Mouse (Mus musculus) limb, embryonic 14.5 days (tissue): Measurements from ENCODE around the gene Tysnd1. TPM values are rescaled to one million over a fixed set of nuclear protein-coding genes. Genes with fewer than 3 reads are reported as not detected.

ENCODE experiments used
- ATAC-seq: fragments of 200-750 bp; cut with Nextera tagmentation; 2 replicates; pipeline ENCODE4 v1.8.0; 2017; ENCODE audit warnings: low read depth, moderate number of reproducible peaks, moderate TSS enrichment; ENCODE audit not compliant: low FRiP score
- DNase-seq: peaks from one replicate; pipeline ENCODE4 v3.0.0-alpha.2; 2015; ENCODE audit warnings: low spot score
- H3K27ac ChIP-seq: fragments of 300-500 bp; sonication (generic); replicated peaks from 2 replicates; pipeline ENCODE4 v1.5.1; 2014; ENCODE audit warnings: low read depth, mild to moderate bottlenecking, low read length, moderate library complexity, mixed read lengths
- H3K27me3 ChIP-seq: fragments of 300-500 bp; sonication (generic); 2 replicates; pipeline ENCODE4 v1.6.1; 2014; ENCODE audit warnings: low read length, mixed read lengths; ENCODE audit not compliant: control insufficient read depth, insufficient read depth
- H3K36me3 ChIP-seq: fragments of 300-500 bp; sonication (generic); 2 replicates; pipeline ENCODE4 v1.6.1; 2014; ENCODE audit warnings: mild to moderate bottlenecking, low read length, moderate library complexity, mixed read lengths; ENCODE audit not compliant: control insufficient read depth, insufficient read depth
- H3K4me1 ChIP-seq: fragments of 300-500 bp; sonication (generic); 2 replicates; pipeline ENCODE4 v1.6.1; 2014; ENCODE audit warnings: antibody characterized with exemption, low read length, mixed read lengths; ENCODE audit not compliant: control insufficient read depth, insufficient read depth
- H3K4me2 ChIP-seq: fragments of 300-500 bp; sonication (generic); replicated peaks from 2 replicates; pipeline ENCODE4 v1.6.1; 2014; ENCODE audit warnings: low read depth, mild to moderate bottlenecking, low read length, moderate library complexity; ENCODE audit not compliant: severe bottlenecking
- H3K4me3 ChIP-seq: fragments of 300-500 bp; sonication (generic); replicated peaks from 2 replicates; pipeline ENCODE4 v1.5.1; 2014; ENCODE audit warnings: low read length
- H3K9ac ChIP-seq: fragments of 300-500 bp; sonication (generic); 2 replicates; pipeline ENCODE4 v1.6.1; 2014; ENCODE audit warnings: mild to moderate bottlenecking, low read depth, low read length, moderate library complexity; ENCODE audit not compliant: severe bottlenecking
- H3K9me3 ChIP-seq: fragments of 300-500 bp; sonication (generic); 2 replicates; pipeline ENCODE4 v1.6.1; 2016; ENCODE audit warnings: low read length; ENCODE audit not compliant: control insufficient read depth
- POLR2A ChIP-seq: fragments of 200-500 bp; IDR thresholded peaks from 2 replicates; pipeline ENCODE4 v1.8.0; 2012; ENCODE audit warnings: inconsistent platforms, mild to moderate bottlenecking, moderate library complexity, borderline replicate concordance; ENCODE audit not compliant: insufficient read depth, insufficient read length; ENCODE audit errors: extremely low read depth
- WGBS: fragments of 180-500 bp; shearing (Covaris S2); extraction: QIAGEN DNeasy Blood & Tissue Kit; methylation state at CpG from one replicate; pipeline ENCODE4 v1.1.7; 2014; 5-methylcytosine and 5-hydroxymethylcytosine counted together
- polyA plus RNA-seq, 2 experiments: library from polyadenylated mRNA; depleted of rRNA in 1 of 2; stranded (reverse) in 1 of 2; unstranded in 1 of 2; fragments of >200 nt; fragmentation: Nextera tagmentation in 1 of 2; extraction: Ambion mirVana in 1 of 2; gene quantifications; 2 replicates each; pipeline versions ENCODE4 v1.2.1 to v1.2.3; 2012 to 2014

Tysnd1 gene
- polyA plus RNA-seq, 2 experiments, result 39.2 to 43.5 TPM

DNA sequence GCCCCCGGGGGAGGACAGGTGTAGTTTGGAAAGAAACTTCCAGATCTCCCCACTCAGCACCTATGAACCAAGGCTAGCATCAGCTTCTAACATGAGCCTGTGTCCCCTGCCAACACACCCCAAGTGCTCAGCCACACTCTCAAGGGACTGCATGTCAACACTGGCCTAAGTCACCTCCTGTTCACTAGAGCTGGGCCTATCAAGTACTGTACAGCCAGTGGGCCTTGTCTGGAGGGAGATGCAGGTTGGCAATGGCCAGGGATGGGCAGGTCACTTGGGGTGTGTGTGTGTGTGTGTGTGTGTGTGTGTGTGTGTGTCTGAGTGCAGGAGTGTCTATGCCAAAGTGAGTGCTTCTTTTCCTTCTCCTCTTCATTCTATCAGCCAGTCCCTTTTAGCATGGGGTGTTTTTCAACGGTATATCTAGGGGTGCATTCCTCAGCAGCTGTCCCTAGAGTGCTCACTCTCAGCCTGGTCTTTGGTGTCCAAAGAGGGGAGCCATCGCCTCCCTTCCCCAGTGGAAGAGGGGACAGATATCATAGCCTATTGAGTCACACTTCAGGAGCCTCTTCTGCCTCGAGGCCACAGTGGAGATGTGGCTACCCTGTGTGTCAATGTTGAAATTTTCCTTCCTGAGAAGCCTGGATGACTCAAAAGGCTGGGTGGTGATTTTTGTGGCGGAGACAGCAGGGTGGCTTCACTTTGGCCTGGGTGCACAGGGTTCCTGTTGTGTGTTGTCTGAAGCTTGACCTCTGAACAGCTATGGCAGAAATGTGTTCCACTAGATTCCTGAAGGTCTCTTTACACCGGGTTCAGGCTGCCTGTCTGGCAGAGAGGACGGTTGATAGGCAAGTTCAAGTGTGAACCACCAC is 20.9 kb downstream of the Tysnd1 start:
- Histone ChIP-seq H3K36me3 (no peaks in the 10 kb centered on the region), H3K9me3 (no peaks in the 10 kb centered on the region), H3K27me3 (no peaks in the 10 kb centered on the region), H3K4me1 (peaks cover 5% of the 10 kb centered on the region; the same call in 1 of the 2 replicates), H3K9ac (no peak overlapping the region), H3K27ac (no peak overlapping the region), H3K4me2 (peak overlapping the region; percentile 84), H3K4me3 (peak overlapping the region; percentile 56; the same call in 1 of the 2 replicates)
- no peak for DNase-seq
- ATAC-seq, result no peak
- no peak for TF ChIP-seq POLR2A
- 71% methylated on average over 7 of the region's 7 CpGs for WGBS

DNA sequence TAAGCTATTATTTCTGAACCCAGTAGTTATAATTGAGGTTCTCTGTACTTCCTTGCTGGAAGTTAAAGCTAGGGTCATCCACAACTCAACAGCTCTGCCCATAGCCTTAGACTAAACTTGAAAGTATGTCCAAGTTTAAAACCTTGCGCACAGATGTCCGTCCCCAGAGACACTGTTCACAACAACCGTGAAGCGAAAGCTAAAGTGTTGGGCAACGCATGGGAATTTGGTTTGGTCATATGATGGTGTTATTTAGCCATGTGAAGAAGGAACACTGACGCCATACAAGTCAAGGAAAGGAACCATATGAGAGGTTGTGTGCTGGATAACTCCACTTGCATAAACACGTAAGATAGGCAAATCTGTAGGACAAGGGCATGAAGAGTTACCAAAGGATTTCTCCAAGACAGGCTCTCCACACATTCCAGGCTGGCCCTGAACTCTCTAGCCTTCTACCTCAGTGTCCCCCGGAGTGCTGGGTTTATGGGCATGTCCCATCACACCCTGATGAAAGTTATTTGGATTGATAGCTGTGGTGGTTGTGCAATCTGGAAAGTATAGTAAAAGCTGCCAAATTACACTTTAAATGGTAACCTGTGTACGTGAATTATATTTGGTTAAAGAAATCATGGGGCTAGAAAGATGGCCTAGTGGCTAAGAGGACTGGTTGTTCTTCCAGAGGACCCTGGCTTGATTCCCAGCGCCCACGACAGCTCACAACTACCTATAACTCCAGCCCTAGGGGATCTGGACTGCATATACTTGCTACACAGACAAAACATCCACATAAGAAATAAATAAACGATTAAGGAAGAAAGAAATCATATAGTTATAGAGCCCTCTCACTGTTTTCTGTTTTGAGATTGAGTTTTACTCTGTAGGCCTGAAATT is 22.3 kb downstream of the Tysnd1 start:
- DNase-seq (no peak), ATAC-seq (no peak)
- no peaks in the 10 kb centered on the region for H3K9me3 ChIP-seq
- H3K4me2 ChIP-seq, result no peak overlapping the region
- 91% methylated on average over 12 of the region's 12 CpGs for WGBS
- no peak overlapping the region for H3K9ac ChIP-seq
- H3K27me3 ChIP-seq, result no peaks in the 10 kb centered on the region
- no peak overlapping the region for H3K27ac ChIP-seq
- no peak overlapping the region for H3K4me3 ChIP-seq
- H3K36me3 ChIP-seq, result no peaks in the 10 kb centered on the region
- no peak for TF ChIP-seq POLR2A
- H3K4me1 ChIP-seq, result peaks cover 5% of the 10 kb centered on the region; the same call in 1 of the 2 replicates

DNA sequence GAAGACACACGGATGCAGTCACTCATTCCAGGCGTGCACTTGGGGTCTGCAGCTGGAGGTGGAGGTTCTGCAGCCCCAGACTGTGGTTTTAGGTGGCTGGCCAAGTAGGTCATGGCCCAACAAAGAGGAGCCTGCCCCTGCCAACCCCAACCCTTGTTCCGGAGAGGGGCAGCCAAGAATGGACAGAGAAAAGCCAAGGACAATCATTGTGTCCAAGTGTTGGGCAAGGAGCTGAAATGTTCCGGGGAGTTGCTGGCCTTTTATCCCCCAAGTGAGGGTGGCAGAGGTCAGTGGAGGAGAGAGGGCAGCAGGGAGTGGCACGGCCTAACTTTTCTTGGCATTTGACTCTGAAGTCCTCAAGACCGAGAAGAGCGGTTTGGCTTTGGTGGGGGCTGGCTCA is 25.0 kb downstream of the Tysnd1 start:
- 91% methylated on average over 7 of the region's 7 CpGs for WGBS
- Histone ChIP-seq H3K9ac (no peak overlapping the region), H3K27ac (no peak overlapping the region), H3K4me1 (peaks cover 5% of the 10 kb centered on the region; the same call in 1 of the 2 replicates), H3K4me3 (no peak overlapping the region), H3K27me3 (no peaks in the 10 kb centered on the region), H3K9me3 (no peaks in the 10 kb centered on the region), H3K4me2 (no peak overlapping the region), H3K36me3 (no peaks in the 10 kb centered on the region)
- no peak for ATAC-seq
- DNase-seq, result no peak
- no peak for TF ChIP-seq POLR2A

DNA sequence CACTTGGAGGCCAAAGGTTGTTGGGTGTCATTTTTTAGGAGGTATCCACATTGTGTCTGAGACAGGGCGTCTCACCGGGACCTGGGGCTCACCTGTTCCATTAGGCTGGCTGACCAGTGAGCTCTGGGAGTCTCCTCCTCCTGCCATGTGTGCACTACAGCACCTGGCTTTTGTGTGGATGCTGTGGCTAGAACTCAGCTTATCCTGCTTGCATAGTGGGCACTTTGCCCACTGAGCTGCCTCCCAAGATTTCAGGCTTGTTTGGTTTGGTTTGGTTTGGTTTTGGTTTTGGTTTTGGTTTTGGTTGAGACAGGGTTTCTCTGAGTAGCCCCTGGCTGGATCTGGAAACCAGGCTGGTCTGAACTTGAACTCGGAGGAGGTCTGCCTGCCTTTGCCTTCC is 26.9 kb downstream of the Tysnd1 start:
- H3K4me3 ChIP-seq, result no peak overlapping the region
- no peaks in the 10 kb centered on the region for H3K36me3 ChIP-seq
- no peaks in the 10 kb centered on the region for H3K27me3 ChIP-seq
- ATAC-seq (no peak), DNase-seq (no peak)
- TF ChIP-seq POLR2A, result no peak
- H3K9ac ChIP-seq, result no peak overlapping the region
- WGBS, result 74% methylated on average over 3 of the region's 3 CpGs
- H3K4me2 ChIP-seq, result no peak overlapping the region
- H3K4me1 ChIP-seq, result no peaks in the 10 kb centered on the region
- H3K9me3 ChIP-seq, result no peaks in the 10 kb centered on the region
- H3K27ac ChIP-seq, result no peak overlapping the region

DNA sequence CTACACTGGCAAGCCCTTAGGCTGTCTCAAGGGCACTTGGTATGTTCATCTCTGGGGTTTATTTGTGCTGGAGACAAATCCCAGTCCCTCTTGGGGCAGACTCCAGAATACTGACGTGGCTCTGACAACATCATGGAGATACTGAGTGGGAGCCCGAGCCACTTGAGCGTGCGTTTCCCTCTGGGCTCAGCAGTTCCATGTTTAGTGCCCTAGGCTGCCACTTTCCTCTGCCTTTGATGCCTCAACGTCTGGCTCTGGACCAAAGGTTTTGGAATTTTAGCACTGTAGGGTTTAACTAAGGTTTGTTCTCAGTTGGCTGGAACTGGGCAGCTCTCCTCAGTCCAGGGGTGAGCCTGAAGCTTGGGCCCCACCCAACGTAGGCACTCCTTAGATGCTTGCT is 28.0 kb downstream of the Tysnd1 start:
- no peak for TF ChIP-seq POLR2A
- H3K27ac ChIP-seq, result no peak overlapping the region
- H3K9me3 ChIP-seq, result no peaks in the 10 kb centered on the region
- H3K27me3 ChIP-seq, result no peaks in the 10 kb centered on the region
- DNase-seq (no peak), ATAC-seq (no peak)
- H3K4me1 ChIP-seq, result no peaks in the 10 kb centered on the region
- H3K4me2 ChIP-seq, result no peak overlapping the region
- H3K36me3 ChIP-seq, result no peaks in the 10 kb centered on the region
- 69% methylated on average over 6 of the region's 6 CpGs for WGBS
- H3K4me3 ChIP-seq, result no peak overlapping the region
- no peak overlapping the region for H3K9ac ChIP-seq
